Mouse (Mus musculus): ENCODE measurements around the gene Dstn. TPM values are rescaled to one million over a fixed set of nuclear protein-coding genes. Genes with fewer than 3 reads are reported as not detected.

The Dstn gene
- polyA plus RNA-seq, 1 experiment from 2014 or later, result 479 TPM

- Histone ChIP-seq H3K27me3 (ENCODE audit: control insufficient read depth, insufficient read depth, low read length) (no peaks in the 10 kb centered on the region), H3K9me3 (ENCODE audit: control insufficient read depth, low read length) (no peaks in the 10 kb centered on the region), H3K36me3 (ENCODE audit: control insufficient read depth, insufficient read depth, low read length) (no peaks in the 10 kb centered on the region), H3K4me1 (ENCODE audit: control insufficient read depth, insufficient read depth, low read length) (no peaks in the 10 kb centered on the region), H3K9ac (replicated peaks; ENCODE audit: low read length) (no peak overlapping the region), H3K27ac (replicated peaks; ENCODE audit: low read depth, low read length) (no peak overlapping the region), H3K4me2 (ENCODE audit: low read length) (no peak overlapping the region), H3K4me3 (replicated peaks; ENCODE audit: low read depth, low read length) (no peak overlapping the region)
- 52% methylated on average over 3 of the region's 3 CpGs for WGBS
- ATAC-seq (ENCODE audit: low FRiP score, low TSS enrichment) (no peak), DNase-seq (no peak)
Observed at GRCm38 (mm10) chr2:143929607-143930311, 14.6 kb downstream of the Dstn start.

GRCm38 (mm10) chr2:143932340-143932873 lies 17.3 kb downstream of the Dstn start:
- no peak overlapping the region for H3K9ac ChIP-seq (replicated peaks; ENCODE audit: low read length)
- ATAC-seq (ENCODE audit: low FRiP score, low TSS enrichment), result no peak
- no peaks in the 10 kb centered on the region for H3K4me1 ChIP-seq (ENCODE audit: control insufficient read depth, insufficient read depth, low read length)
- DNase-seq, result no peak
- no peaks in the 10 kb centered on the region for H3K9me3 ChIP-seq (ENCODE audit: control insufficient read depth, low read length)
- H3K27ac ChIP-seq (replicated peaks; ENCODE audit: low read depth, low read length), result no peak overlapping the region
- H3K27me3 ChIP-seq (ENCODE audit: control insufficient read depth, insufficient read depth, low read length), result no peaks in the 10 kb centered on the region
- no peaks in the 10 kb centered on the region for H3K36me3 ChIP-seq (ENCODE audit: control insufficient read depth, insufficient read depth, low read length)
- H3K4me2 ChIP-seq (ENCODE audit: low read length), result no peak overlapping the region
- H3K4me3 ChIP-seq (replicated peaks; ENCODE audit: low read depth, low read length), result no peak overlapping the region
- 85% methylated on average over 12 of the region's 12 CpGs for WGBS

GRCm38 (mm10) chr2:143933516-143933915 lies 18.4 kb downstream of the Dstn start:
- DNase-seq, result no peak
- no peaks in the 10 kb centered on the region for H3K27me3 ChIP-seq (ENCODE audit: control insufficient read depth, insufficient read depth, low read length)
- no peak overlapping the region for H3K4me3 ChIP-seq (replicated peaks; ENCODE audit: low read depth, low read length)
- ATAC-seq (ENCODE audit: low FRiP score, low TSS enrichment), result no peak
- no peaks in the 10 kb centered on the region for H3K4me1 ChIP-seq (ENCODE audit: control insufficient read depth, insufficient read depth, low read length)
- no peak overlapping the region for H3K4me2 ChIP-seq (ENCODE audit: low read length)
- H3K9ac ChIP-seq (replicated peaks; ENCODE audit: low read length), result no peak overlapping the region
- H3K9me3 ChIP-seq (ENCODE audit: control insufficient read depth, low read length), result no peaks in the 10 kb centered on the region
- WGBS, result 88% methylated on average over 5 of the region's 5 CpGs
- H3K36me3 ChIP-seq (ENCODE audit: control insufficient read depth, insufficient read depth, low read length), result peaks cover 2% of the 10 kb centered on the region; the same call in 1 of the 2 replicates
- H3K27ac ChIP-seq (replicated peaks; ENCODE audit: low read depth, low read length), result no peak overlapping the region

- no peaks in the 10 kb centered on the region for H3K9me3 ChIP-seq (ENCODE audit: control insufficient read depth, low read length)
- no peak overlapping the region for H3K27ac ChIP-seq (replicated peaks; ENCODE audit: low read depth, low read length)
- peaks cover 11% of the 10 kb centered on the region for H3K36me3 ChIP-seq (ENCODE audit: control insufficient read depth, insufficient read depth, low read length)
- H3K27me3 ChIP-seq (ENCODE audit: control insufficient read depth, insufficient read depth, low read length), result no peaks in the 10 kb centered on the region
- ATAC-seq (ENCODE audit: low FRiP score, low TSS enrichment), result no peak
- no peak overlapping the region for H3K9ac ChIP-seq (replicated peaks; ENCODE audit: low read length)
- DNase-seq, result no peak
- H3K4me3 ChIP-seq (replicated peaks; ENCODE audit: low read depth, low read length), result no peak overlapping the region
- 94% methylated on average over 8 of the region's 8 CpGs for WGBS
- no peaks in the 10 kb centered on the region for H3K4me1 ChIP-seq (ENCODE audit: control insufficient read depth, insufficient read depth, low read length)
- H3K4me2 ChIP-seq (ENCODE audit: low read length), result no peak overlapping the region
Observed at GRCm38 (mm10) chr2:143934439-143934838, 19.3 kb downstream of the Dstn start.

GRCm38 (mm10) chr2:143937861-143938260 lies 22.7 kb downstream of the Dstn start:
- no peaks in the 10 kb centered on the region for H3K9me3 ChIP-seq (ENCODE audit: control insufficient read depth, low read length)
- WGBS, result 66% methylated on average over 2 of the region's 2 CpGs

GRCm38 (mm10) chr2:143940406-143940805 lies 25.3 kb downstream of the Dstn start:
- 86% methylated on average over 5 of the region's 5 CpGs for WGBS
- H3K9me3 ChIP-seq (ENCODE audit: control insufficient read depth, low read length), result no peaks in the 10 kb centered on the region

More at GRCm38 (mm10) chr2:143937861-143938260, 22.7 kb downstream of the Dstn start:
- no peak overlapping the region for H3K4me2 ChIP-seq (ENCODE audit: low read length)
- no peak for ATAC-seq (ENCODE audit: low FRiP score, low TSS enrichment)
- H3K27ac ChIP-seq (replicated peaks; ENCODE audit: low read depth, low read length), result no peak overlapping the region
- no peak for DNase-seq
- H3K4me1 ChIP-seq (ENCODE audit: control insufficient read depth, insufficient read depth, low read length), result no peaks in the 10 kb centered on the region
- no peaks in the 10 kb centered on the region for H3K27me3 ChIP-seq (ENCODE audit: control insufficient read depth, insufficient read depth, low read length)
- no peak overlapping the region for H3K4me3 ChIP-seq (replicated peaks; ENCODE audit: low read depth, low read length)
- no peak overlapping the region for H3K9ac ChIP-seq (replicated peaks; ENCODE audit: low read length)
- H3K36me3 ChIP-seq (ENCODE audit: control insufficient read depth, insufficient read depth, low read length), result peaks cover 40% of the 10 kb centered on the region

GRCm38 (mm10) chr2:143944796-143945195 lies 29.7 kb downstream of the Dstn start:
- ATAC-seq (ENCODE audit: low FRiP score, low TSS enrichment), result no peak
- H3K9me3 ChIP-seq (ENCODE audit: control insufficient read depth, low read length), result no peaks in the 10 kb centered on the region
- H3K4me2 ChIP-seq (ENCODE audit: low read length), result no peak overlapping the region
- WGBS, result 94% methylated on average over 3 of the region's 3 CpGs
- no peak overlapping the region for H3K9ac ChIP-seq (replicated peaks; ENCODE audit: low read length)
- H3K4me3 ChIP-seq (replicated peaks; ENCODE audit: low read depth, low read length), result no peak overlapping the region
- H3K4me1 ChIP-seq (ENCODE audit: control insufficient read depth, insufficient read depth, low read length), result no peaks in the 10 kb centered on the region
- DNase-seq, result no peak
- no peaks in the 10 kb centered on the region for H3K27me3 ChIP-seq (ENCODE audit: control insufficient read depth, insufficient read depth, low read length)
- H3K36me3 ChIP-seq (ENCODE audit: control insufficient read depth, insufficient read depth, low read length), result peaks cover 91% of the 10 kb centered on the region
- H3K27ac ChIP-seq (replicated peaks; ENCODE audit: low read depth, low read length), result no peak overlapping the region

More at GRCm38 (mm10) chr2:143940406-143940805, 25.3 kb downstream of the Dstn start:
- Histone ChIP-seq H3K4me1 (ENCODE audit: control insufficient read depth, insufficient read depth, low read length) (no peaks in the 10 kb centered on the region), H3K36me3 (ENCODE audit: control insufficient read depth, insufficient read depth, low read length) (peaks cover 63% of the 10 kb centered on the region), H3K4me2 (ENCODE audit: low read length) (no peak overlapping the region), H3K4me3 (replicated peaks; ENCODE audit: low read depth, low read length) (no peak overlapping the region), H3K27ac (replicated peaks; ENCODE audit: low read depth, low read length) (no peak overlapping the region), H3K9ac (replicated peaks; ENCODE audit: low read length) (no peak overlapping the region), H3K27me3 (ENCODE audit: control insufficient read depth, insufficient read depth, low read length) (no peaks in the 10 kb centered on the region)
- DNase-seq (no peak), ATAC-seq (ENCODE audit: low FRiP score, low TSS enrichment) (no peak)

GRCm38 (mm10) chr2:143945466-143946075 lies 30.5 kb downstream of the Dstn start:
- H3K9ac ChIP-seq (replicated peaks; ENCODE audit: low read length), result no peak overlapping the region
- DNase-seq, result no peak
- no peak overlapping the region for H3K4me2 ChIP-seq (ENCODE audit: low read length)
- H3K27ac ChIP-seq (replicated peaks; ENCODE audit: low read depth, low read length), result no peak overlapping the region
- H3K9me3 ChIP-seq (ENCODE audit: control insufficient read depth, low read length), result no peaks in the 10 kb centered on the region
- H3K4me3 ChIP-seq (replicated peaks; ENCODE audit: low read depth, low read length), result no peak overlapping the region
- H3K27me3 ChIP-seq (ENCODE audit: control insufficient read depth, insufficient read depth, low read length), result no peaks in the 10 kb centered on the region
- H3K4me1 ChIP-seq (ENCODE audit: control insufficient read depth, insufficient read depth, low read length), result no peaks in the 10 kb centered on the region
- 93% methylated on average over 7 of the region's 7 CpGs for WGBS
- ATAC-seq (ENCODE audit: low FRiP score, low TSS enrichment), result no peak
- H3K36me3 ChIP-seq (ENCODE audit: control insufficient read depth, insufficient read depth, low read length), result peaks cover 90% of the 10 kb centered on the region

GRCm38 (mm10) chr2:143946399-143946798 lies 31.3 kb downstream of the Dstn start:
- H3K9ac ChIP-seq (replicated peaks; ENCODE audit: low read length), result no peak overlapping the region
- peaks cover 92% of the 10 kb centered on the region for H3K36me3 ChIP-seq (ENCODE audit: control insufficient read depth, insufficient read depth, low read length)

More at GRCm38 (mm10) chr2:143946399-143946798, 31.3 kb downstream of the Dstn start:
- Histone ChIP-seq H3K4me1 (ENCODE audit: control insufficient read depth, insufficient read depth, low read length) (no peaks in the 10 kb centered on the region), H3K27me3 (ENCODE audit: control insufficient read depth, insufficient read depth, low read length) (no peaks in the 10 kb centered on the region), H3K27ac (replicated peaks; ENCODE audit: low read depth, low read length) (no peak overlapping the region), H3K4me2 (ENCODE audit: low read length) (no peak overlapping the region), H3K9me3 (ENCODE audit: control insufficient read depth, low read length) (no peaks in the 10 kb centered on the region), H3K4me3 (replicated peaks; ENCODE audit: low read depth, low read length) (no peak overlapping the region)
- WGBS, result 81% methylated on average over 2 of the region's 2 CpGs
- ATAC-seq (ENCODE audit: low FRiP score, low TSS enrichment) (no peak), DNase-seq (no peak)
